Mouse (Mus musculus) Muller cell, postnatal 12 days (primary cell): ENCODE data around the gene Ndel1.

Experiments used
- DNase-seq: peaks from one replicate; pipeline ENCODE4 v3.0.0-alpha.2; 2015; ENCODE audit errors: inconsistent ontology term

The Ndel1 gene

GRCm38 (mm10) chr11:68779735-68780465 is 91.8 kb downstream of the Ndel1 start:
- DNase-seq = no peak

- DNase-seq = no peak
Observed at GRCm38 (mm10) chr11:68778855-68779254, 92.8 kb downstream of the Ndel1 start.

GRCm38 (mm10) chr11:68777933-68778332 is 93.7 kb downstream of the Ndel1 start:
- no peak for DNase-seq

GRCm38 (mm10) chr11:68776147-68776655 is 95.5 kb downstream of the Ndel1 start:
- no peak for DNase-seq
